Mouse (Mus musculus) liver, postnatal 0 days (tissue): ENCODE results near the gene Pamr1.

Source experiments
- CTCF ChIP-seq: sonication (generic); IDR thresholded peaks from 2 replicates; pipeline ENCODE4 v1.5.1; 2016; ENCODE audit warnings: antibody characterized with exemption, low read depth
- EP300 ChIP-seq: IDR thresholded peaks from 2 replicates; pipeline ENCODE4 v1.6.1; 2016; ENCODE audit warnings: antibody characterized with exemption, low read depth, mild to moderate bottlenecking

DNA sequence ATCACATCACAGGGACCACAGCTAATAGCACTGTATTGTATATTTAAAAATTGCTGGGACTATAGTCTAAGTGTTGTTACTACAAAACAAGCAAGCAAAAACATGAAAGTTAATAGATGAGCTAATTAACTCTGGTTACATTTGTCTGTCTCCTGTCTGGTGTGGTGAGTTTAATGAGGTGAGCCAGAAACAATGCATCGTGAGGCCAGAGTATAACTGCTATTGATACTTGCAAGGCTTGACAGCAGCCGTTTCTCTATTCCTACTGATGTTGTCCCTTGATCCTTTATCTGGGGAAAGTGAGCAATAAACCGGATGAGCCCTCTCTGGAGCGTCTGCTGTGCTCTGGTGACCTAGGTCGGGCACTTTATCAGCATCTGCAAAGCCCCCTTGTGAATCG lies 119.8 kb downstream of the Pamr1 start:
- no peak for TF ChIP-seq CTCF
- TF ChIP-seq EP300 = no peak
